Mouse (Mus musculus) midbrain, embryonic 16.5 days (tissue): ENCODE results near the gene Hus1. TPM values are rescaled to one million over a fixed set of nuclear protein-coding genes. Genes with fewer than 3 reads are reported as not detected.

Source experiments
- ATAC-seq: fragments of 200-750 bp; cut with Nextera tagmentation; 2 replicates; pipeline ENCODE4 v1.8.0; 2017; ENCODE audit warnings: moderate TSS enrichment
- H3K27ac ChIP-seq: fragments of 300-500 bp; sonication (generic); 2 replicates; pipeline ENCODE4 v1.5.1; 2014; ENCODE audit warnings: mild to moderate bottlenecking, low read length, mixed read lengths
- H3K27me3 ChIP-seq: fragments of 300-500 bp; sonication (generic); 2 replicates; pipeline ENCODE4 v1.6.1; 2014; ENCODE audit warnings: low read depth, low read length, mixed read lengths; ENCODE audit not compliant: control insufficient read depth, insufficient read depth
- H3K36me3 ChIP-seq: fragments of 300-500 bp; sonication (generic); 2 replicates; pipeline ENCODE4 v1.6.1; 2014; ENCODE audit warnings: mild to moderate bottlenecking, low read length, moderate library complexity, mixed read lengths; ENCODE audit not compliant: control insufficient read depth, insufficient read depth
- H3K4me1 ChIP-seq: fragments of 300-500 bp; sonication (generic); 2 replicates; pipeline ENCODE4 v1.6.1; 2014; ENCODE audit warnings: mild to moderate bottlenecking, low read length, mixed read lengths; ENCODE audit not compliant: control insufficient read depth, insufficient read depth
- H3K4me2 ChIP-seq: fragments of 300-500 bp; sonication (generic); 2 replicates; pipeline ENCODE4 v1.6.1; 2014; ENCODE audit warnings: mild to moderate bottlenecking, low read length, mixed read lengths
- H3K4me3 ChIP-seq: fragments of 300-500 bp; sonication (generic); 2 replicates; pipeline ENCODE4 v1.5.1; 2014; ENCODE audit warnings: low read depth, mild to moderate bottlenecking, low read length, moderate library complexity, mixed read lengths
- H3K9ac ChIP-seq: fragments of 300-500 bp; sonication (generic); 2 replicates; pipeline ENCODE4 v1.6.1; 2014; ENCODE audit warnings: low read depth, low read length, mixed read lengths
- H3K9me3 ChIP-seq: fragments of 300-500 bp; sonication (generic); replicated peaks from 2 replicates; pipeline ENCODE4 v1.6.1; 2014; ENCODE audit warnings: mild to moderate bottlenecking, low read length, mixed read lengths; ENCODE audit not compliant: control insufficient read depth, poor library complexity, severe bottlenecking
- WGBS: fragments of 180-500 bp; shearing (Covaris S2); extraction: QIAGEN DNeasy Blood & Tissue Kit; methylation state at CpG from one replicate; pipeline ENCODE4 v1.1.7; 2014; 5-methylcytosine and 5-hydroxymethylcytosine counted together
- polyA plus RNA-seq: library from polyadenylated mRNA; unstranded; fragments of >200 nt; fragmentation: Nextera tagmentation; extraction: Ambion mirVana; gene quantifications from 2 replicates; pipeline ENCODE4 v1.2.1, GENCODE M21; 2015

Hus1 gene
- polyA plus RNA-seq, 1 experiment from 2014 or later: 11.1 TPM

- Histone ChIP-seq H3K9ac (no peak overlapping the region), H3K4me1 (peaks cover 2% of the 10 kb centered on the region; the same call in 1 of the 2 replicates), H3K4me2 (no peak overlapping the region), H3K36me3 (no peaks in the 10 kb centered on the region), H3K9me3 (no peaks in the 10 kb centered on the region), H3K4me3 (no peak overlapping the region), H3K27me3 (peaks cover 11% of the 10 kb centered on the region), H3K27ac (no peak overlapping the region)
- WGBS: 80% methylated on average over 5 of the region's 5 CpGs
- ATAC-seq: no peak
Observed at GRCm38 (mm10) chr11:9047044-9047443, 36.1 kb upstream of the Hus1 start.

- no peak overlapping the region for H3K4me3 ChIP-seq
- H3K36me3 ChIP-seq: no peaks in the 10 kb centered on the region
- H3K27me3 ChIP-seq: peaks cover 11% of the 10 kb centered on the region
- no peak for ATAC-seq
- no peak overlapping the region for H3K27ac ChIP-seq
- no peaks in the 10 kb centered on the region for H3K9me3 ChIP-seq
- H3K4me2 ChIP-seq: no peak overlapping the region
- WGBS: 88% methylated on average over 2 of the region's 2 CpGs
- H3K9ac ChIP-seq: no peak overlapping the region
- H3K4me1 ChIP-seq: peaks cover 2% of the 10 kb centered on the region; the same call in 1 of the 2 replicates
Observed at GRCm38 (mm10) chr11:9046546-9046945, 35.6 kb upstream of the Hus1 start.

DNA sequence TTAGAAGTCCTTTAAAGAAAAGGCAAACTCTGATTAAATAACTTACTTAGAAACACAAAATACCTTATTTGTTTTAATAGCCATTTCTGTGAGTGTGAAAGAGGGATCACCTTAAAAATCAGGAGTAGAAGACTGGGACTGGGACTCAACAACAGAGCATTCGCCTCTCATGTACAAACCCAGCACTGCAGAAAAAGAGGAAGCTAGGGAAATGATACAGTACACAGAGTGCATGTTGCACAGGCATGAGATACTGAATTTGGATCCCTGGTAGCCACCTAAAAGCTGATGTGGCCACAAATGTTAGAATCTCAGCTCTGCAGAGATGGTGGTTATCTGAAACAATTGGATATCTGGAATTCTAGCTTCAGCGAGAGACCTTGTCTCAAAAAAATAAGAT lies 20.5 kb upstream of the Hus1 start:
- no peaks in the 10 kb centered on the region for H3K4me1 ChIP-seq
- WGBS: 86% methylated on average over 2 of the region's 2 CpGs
- no peak overlapping the region for H3K9ac ChIP-seq
- H3K9me3 ChIP-seq: no peaks in the 10 kb centered on the region
- H3K27me3 ChIP-seq: no peaks in the 10 kb centered on the region
- H3K4me2 ChIP-seq: no peak overlapping the region
- H3K36me3 ChIP-seq: no peaks in the 10 kb centered on the region
- no peak overlapping the region for H3K4me3 ChIP-seq
- ATAC-seq: no peak
- no peak overlapping the region for H3K27ac ChIP-seq

DNA sequence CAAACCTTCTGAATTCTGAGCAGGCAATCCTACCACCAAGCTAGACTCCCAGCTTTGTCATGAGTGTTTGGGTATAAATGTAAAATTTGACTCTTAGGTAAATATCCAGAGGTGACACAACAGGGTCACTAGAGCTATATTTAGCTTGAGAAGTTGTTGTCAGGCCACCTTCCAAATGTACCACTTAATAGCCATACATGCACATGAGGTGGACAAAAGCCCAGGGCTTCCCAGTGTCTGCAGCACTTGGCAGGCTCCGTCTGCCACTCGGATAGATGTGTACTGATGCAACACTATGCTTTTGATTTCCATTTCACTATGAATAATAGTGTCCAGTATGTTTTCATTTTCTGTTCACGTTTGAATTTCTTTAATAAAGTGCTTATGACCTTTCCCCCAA lies 14.2 kb upstream of the Hus1 start:
- no peaks in the 10 kb centered on the region for H3K27me3 ChIP-seq
- no peak overlapping the region for H3K4me3 ChIP-seq
- H3K4me2 ChIP-seq: no peak overlapping the region
- WGBS: 68% methylated on average over 3 of the region's 3 CpGs
- ATAC-seq: no peak
- H3K36me3 ChIP-seq: no peaks in the 10 kb centered on the region
- H3K27ac ChIP-seq: no peak overlapping the region
- H3K9me3 ChIP-seq: no peaks in the 10 kb centered on the region
- no peak overlapping the region for H3K9ac ChIP-seq
- H3K4me1 ChIP-seq: no peaks in the 10 kb centered on the region

- Histone ChIP-seq H3K4me3 (no peak overlapping the region), H3K4me2 (no peak overlapping the region), H3K4me1 (no peaks in the 10 kb centered on the region), H3K9ac (no peak overlapping the region), H3K27ac (no peak overlapping the region), H3K36me3 (no peaks in the 10 kb centered on the region), H3K9me3 (no peaks in the 10 kb centered on the region), H3K27me3 (no peaks in the 10 kb centered on the region)
- 83% methylated on average over 7 of the region's 7 CpGs for WGBS
- no peak for ATAC-seq
Observed at GRCm38 (mm10) chr11:9024782-9025181, 13.8 kb upstream of the Hus1 start.

GRCm38 (mm10) chr11:9020207-9020606 lies 9.2 kb upstream of the Hus1 start:
- H3K4me1 ChIP-seq: no peaks in the 10 kb centered on the region
- H3K9ac ChIP-seq: no peak overlapping the region
- H3K27ac ChIP-seq: no peak overlapping the region
- no peak overlapping the region for H3K4me2 ChIP-seq
- no peak for ATAC-seq
- WGBS: 94% methylated on average over 5 of the region's 5 CpGs
- H3K36me3 ChIP-seq: no peaks in the 10 kb centered on the region
- H3K9me3 ChIP-seq: no peaks in the 10 kb centered on the region
- no peak overlapping the region for H3K4me3 ChIP-seq
- no peaks in the 10 kb centered on the region; the same call in 1 of the 2 replicates for H3K27me3 ChIP-seq

DNA sequence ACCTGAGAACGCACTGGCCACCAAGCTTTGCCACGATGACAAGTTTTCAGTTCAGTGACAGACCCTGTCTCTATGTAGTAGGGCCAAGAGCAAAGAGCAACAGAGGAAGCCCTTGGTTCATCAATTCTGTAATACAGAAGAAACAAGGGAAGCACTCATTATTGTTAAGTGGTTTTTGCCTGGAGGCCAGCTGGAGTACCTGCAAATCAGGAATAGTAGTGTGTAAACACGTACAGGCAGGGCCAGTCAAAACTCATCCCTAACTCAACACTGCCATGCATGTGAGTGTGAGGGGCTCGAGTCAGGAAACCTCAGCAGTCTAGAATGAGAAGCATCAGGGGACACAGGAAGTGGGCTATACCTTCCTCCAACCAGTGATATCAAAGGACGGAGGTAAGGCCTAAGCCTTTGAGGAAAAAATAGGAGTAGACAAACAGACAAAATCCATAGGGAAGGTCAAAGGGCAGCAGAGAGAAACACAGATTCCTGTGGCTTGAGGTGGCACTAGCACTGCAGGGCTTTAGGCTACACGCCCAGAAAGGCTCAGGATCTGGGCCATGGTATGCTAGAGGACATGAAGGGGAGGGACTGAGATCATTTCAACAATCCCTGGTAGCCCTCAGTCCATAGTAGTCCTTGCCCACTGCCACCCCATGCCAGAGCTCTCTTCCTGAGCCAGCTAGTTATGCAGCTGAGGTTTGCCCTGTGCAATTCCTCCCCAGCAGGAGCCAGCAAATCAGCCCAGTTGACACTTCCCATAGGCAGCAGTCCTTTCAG lies 7.7 kb upstream of the Hus1 start:
- no peak overlapping the region for H3K4me2 ChIP-seq
- no peak overlapping the region for H3K27ac ChIP-seq
- H3K27me3 ChIP-seq: no peaks in the 10 kb centered on the region; the same call in 1 of the 2 replicates
- ATAC-seq: no peak
- WGBS: 78% methylated on average over 6 of the region's 6 CpGs
- H3K4me3 ChIP-seq: no peak overlapping the region
- H3K9ac ChIP-seq: no peak overlapping the region
- H3K36me3 ChIP-seq: no peaks in the 10 kb centered on the region
- no peaks in the 10 kb centered on the region for H3K4me1 ChIP-seq
- no peaks in the 10 kb centered on the region for H3K9me3 ChIP-seq

GRCm38 (mm10) chr11:9014740-9015139 lies 3.7 kb upstream of the Hus1 start:
- Histone ChIP-seq H3K4me2 (no peak overlapping the region), H3K27ac (no peak overlapping the region), H3K9ac (no peak overlapping the region), H3K9me3 (no peaks in the 10 kb centered on the region), H3K36me3 (no peaks in the 10 kb centered on the region), H3K4me1 (peaks cover 10% of the 10 kb centered on the region), H3K27me3 (no peaks in the 10 kb centered on the region; the same call in 1 of the 2 replicates), H3K4me3 (no peak overlapping the region)
- no peak for ATAC-seq
- WGBS: 85% methylated on average over 3 of the region's 3 CpGs

DNA sequence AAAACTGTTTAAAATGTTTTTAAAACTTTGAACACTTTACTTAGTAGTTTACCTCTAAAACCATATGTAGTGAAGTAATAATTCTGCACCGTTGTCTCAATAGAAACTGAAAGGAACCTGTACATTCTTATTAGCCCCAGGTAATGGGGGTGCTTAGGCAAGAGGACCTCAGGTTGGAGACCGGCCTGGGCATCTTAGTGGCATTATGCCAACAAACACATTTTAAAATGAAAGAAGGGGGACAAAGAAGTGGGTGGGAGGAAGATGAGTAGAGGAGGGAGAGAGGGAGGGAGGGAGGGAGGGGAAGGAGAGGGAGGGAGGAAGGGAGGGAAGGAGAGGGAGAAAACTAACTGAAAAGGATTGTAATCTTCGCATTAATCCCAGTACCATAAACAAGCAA lies 357 bp upstream of the Hus1 start:
- Histone ChIP-seq H3K36me3 (peaks cover 5% of the 10 kb centered on the region; the same call in 1 of the 2 replicates), H3K4me3 (peak overlapping the region; percentile 74), H3K9me3 (no peaks in the 10 kb centered on the region), H3K27ac (peak overlapping the region; percentile 77; the same call in 1 of the 2 replicates), H3K9ac (peak overlapping the region; percentile 85), H3K27me3 (no peaks in the 10 kb centered on the region; the same call in 1 of the 2 replicates), H3K4me1 (peaks cover 15% of the 10 kb centered on the region), H3K4me2 (peak overlapping the region; percentile 81)
- 0% methylated on average over 3 of the region's 3 CpGs for WGBS
- ATAC-seq: peak; percentile 26
